Mouse (Mus musculus): ENCODE results near the gene Rnf128.
A peak's percentile ranks its signal among the peaks of the same experiment; 100 is the strongest.
"Not testable (repeated sequence)": the region's sequence is repeated elsewhere in the genome, so short reads cannot be mapped to it uniquely, and the experiment has no call there.

The Rnf128 gene

DNA sequence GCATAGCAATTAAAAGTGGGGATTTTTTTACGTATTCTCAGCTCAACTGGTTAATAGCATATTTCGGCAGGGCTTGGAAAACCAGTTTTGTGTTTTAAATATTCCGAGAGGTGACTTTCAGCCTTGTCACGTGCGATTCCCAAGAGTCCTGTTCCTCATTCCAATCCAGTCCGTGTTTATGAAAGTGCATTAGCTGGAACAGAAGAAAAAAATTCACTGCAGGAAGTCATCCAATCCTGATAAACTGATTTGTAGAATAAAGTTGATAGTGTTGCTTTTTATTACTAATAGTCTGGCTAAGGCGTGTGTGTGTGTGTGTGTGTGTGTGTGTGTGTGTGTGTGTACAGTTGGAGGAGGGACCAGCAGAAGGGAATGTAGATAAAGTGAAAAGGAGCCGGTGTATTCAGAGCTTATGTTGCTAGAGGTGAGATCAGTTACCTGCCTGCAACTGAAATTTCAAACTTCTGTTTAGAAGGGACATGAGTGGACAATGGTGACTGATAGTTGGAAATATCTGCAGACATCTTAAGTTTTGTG is at the start of gene Rnf128:
Gene Rnf128 (plus strand): TSS at position 392 of the 537 bp plus-strand sequence.
- no peak for DNase-seq (ENCODE audit: low spot score in 2 of 2)

DNA sequence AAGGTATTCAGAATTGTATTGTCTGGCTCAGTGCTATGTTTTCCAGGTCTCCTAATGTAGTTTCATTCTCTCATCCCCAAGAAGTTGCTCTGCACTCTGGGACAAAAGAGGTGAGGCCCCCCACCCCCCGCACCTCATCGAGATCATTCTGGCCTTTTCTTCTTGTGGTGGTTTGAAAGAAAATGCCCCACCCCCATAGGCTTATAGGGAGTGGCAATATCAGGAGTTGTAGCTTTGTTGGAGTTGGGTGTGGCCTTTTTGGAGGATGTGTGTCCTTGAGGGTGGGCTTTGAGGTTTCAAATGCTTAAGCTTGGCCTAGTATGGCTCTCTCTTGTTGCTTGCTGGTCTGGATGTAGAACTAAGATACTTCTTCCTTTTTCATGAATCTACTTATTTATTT is 47.0 kb upstream of the Rnf128 start:
- DNase-seq (ENCODE audit: low spot score in 2 of 2), result no peak

DNA sequence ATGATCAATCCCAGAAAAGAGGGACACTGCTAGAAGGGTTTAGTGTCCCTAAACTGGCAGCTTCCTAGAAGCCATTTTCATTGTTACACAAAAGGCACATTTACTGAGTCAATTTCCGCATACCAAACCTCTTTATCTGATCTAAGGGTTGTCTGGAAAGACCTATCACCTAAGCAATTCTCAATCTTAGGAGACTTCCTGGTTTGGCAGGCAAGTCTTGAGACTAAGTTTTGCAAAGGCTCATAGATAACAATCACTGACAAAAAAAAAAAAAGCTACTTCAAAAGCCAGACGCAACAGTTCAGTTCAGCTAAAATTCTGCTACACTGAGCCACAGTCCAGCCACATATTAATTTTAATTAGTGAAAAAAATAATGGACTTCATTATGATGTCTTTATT is 43.9 kb upstream of the Rnf128 start:
- no peak for DNase-seq (ENCODE audit: low spot score in 2 of 2)

DNA sequence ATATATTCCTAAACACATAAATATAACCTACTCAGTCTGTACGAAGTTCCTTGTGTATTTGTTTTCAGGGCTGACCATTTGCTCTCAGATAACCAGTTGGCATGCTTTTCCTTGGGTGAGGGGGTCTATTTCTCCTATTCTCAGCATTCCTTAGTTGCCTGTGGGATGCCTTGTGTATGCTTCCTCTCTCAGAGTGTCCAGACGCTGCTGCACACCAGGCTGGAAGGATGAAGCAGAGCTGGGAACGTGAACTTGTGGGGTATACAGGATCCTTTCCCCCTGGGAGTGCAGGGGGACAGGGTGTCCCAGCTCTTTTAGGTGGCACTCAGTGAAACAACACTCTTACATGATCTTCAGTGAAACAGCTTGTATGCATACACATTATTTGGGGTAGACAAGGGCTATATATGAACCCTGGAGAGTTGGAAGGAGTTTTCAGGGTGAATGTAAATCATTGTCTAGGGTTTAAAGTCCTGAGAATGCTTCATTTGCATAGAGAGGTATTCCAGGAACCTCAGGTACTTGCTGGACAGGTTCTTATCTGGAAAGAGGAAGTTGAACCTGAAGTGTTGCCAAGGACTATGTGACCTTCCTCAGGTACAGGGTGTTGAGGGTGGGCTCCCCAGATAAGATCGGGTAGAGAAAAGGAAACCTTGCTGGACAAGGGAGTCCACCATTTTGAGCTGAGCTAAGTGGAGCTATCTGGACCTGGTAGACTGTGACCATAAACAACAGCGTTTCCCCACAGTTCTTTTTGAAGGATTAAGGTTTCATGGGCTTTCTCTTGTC is 38.6 kb upstream of the Rnf128 start:
- DNase-seq (ENCODE audit: low spot score in 2 of 2), result no peak

DNA sequence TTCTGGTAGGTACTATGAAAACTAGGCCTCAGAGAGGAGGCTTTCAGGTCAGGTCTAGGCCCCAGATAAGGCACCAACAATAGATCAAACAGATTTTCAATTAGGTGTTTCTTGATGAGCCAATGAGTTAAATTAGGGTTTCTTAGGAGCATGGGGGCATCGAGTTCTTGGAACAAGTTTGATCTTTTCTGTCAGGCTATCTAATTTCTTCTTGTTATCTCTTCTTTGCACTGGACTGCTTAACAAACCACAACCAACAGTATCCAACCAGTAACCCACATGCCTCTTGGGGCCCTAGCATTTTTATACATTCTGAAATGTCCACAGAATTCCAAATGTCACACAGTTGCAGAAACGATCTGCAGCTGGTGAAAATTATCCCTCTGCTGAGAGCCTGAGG is 37.4 kb upstream of the Rnf128 start:
- no peak for DNase-seq (ENCODE audit: low spot score in 2 of 2)

DNA sequence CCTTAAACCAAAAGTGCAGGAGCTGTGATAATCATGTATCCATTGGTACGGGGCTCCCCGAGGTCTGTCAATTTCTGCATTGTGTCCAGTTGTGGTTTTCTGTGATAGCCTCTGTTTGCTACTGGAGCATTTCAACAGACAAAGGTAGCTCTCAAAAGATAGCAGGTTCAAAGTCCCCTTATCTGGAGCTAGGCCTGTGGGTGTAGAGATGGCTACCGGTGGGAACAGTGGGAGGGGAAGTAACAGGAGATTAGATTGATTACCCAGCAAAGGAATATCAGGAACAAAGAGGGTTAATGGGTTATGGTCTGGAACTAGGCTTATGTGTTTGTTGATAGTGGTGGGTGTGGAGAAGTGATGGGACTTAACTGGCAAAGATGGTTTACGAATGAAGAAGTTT is 36.1 kb upstream of the Rnf128 start:
- no peak for DNase-seq (ENCODE audit: low spot score in 2 of 2)

DNA sequence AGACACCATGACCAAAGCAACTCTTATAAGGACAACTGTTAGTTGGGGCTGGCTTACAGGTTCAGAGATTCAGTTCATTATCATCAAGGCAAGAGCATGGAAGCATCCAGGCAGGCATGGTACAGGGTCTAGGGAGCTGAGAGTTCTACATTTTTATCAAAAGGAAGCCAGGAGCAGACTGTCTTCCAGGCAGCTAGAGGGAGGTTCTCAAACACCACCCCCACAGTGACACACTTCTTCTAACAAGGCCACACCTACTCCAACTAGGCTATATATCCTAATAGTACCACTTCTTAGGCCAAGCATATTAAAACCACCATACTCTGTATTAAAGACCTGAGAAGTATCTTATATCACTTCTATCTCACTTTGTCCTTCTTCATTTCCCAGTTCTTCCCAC is 33.4 kb upstream of the Rnf128 start:
- no peak for DNase-seq (ENCODE audit: low spot score in 2 of 2)

DNA sequence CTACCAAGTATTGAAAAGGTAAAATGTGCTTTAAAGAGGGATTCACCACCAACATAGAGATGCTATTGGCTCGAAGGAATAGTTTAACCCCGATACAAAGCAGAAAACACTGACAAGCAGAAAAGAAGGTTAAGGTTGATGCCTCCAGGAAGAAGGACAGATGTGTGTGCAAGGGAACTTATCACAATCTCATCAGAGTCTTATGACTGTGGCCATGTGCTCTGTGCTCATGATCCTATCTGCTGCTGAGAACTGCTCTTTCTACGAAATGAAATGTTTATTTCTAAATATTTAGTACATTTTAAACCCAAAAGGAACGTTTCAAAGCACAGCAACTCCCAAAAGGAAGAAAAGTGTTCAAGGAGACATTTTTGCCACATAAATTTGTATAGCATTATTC is 30.8 kb upstream of the Rnf128 start:
- no peak for DNase-seq (ENCODE audit: low spot score in 2 of 2)

DNA sequence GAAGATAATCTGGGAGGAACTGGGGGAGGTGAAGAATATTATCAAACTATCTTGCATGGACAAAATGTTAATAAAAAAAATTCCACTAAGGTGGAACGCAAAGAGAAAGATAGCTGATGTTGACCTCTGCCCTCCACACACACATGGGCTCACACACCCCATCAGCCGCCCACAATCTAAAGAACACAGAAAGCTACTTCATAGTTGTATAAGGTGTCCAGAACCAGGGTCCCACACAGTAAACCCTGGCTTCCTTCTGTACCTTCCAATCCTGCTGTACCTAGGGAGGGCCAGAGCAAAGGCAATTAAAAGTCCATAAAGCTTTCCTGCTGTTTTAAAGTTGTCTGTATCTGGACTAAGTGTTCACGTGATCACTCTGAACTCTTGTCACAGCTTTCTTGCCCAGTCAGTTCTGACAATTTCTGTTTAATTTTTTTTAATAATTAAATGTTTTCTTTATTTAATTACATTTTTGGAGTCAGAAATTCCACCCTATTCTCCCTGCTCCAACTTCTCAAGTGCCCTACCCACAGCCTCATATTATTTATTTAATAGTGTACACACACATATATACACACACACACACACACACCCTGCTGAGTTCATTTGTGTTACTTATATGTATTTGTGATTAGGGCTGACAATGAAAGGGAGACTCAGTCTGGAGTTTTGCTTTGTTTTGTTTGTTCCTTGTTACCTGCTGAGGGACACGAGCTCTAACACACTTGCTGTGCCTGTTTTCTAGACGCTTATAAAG is 25.3 kb upstream of the Rnf128 start:
- DNase-seq (ENCODE audit: low spot score in 2 of 2), result no peak

DNA sequence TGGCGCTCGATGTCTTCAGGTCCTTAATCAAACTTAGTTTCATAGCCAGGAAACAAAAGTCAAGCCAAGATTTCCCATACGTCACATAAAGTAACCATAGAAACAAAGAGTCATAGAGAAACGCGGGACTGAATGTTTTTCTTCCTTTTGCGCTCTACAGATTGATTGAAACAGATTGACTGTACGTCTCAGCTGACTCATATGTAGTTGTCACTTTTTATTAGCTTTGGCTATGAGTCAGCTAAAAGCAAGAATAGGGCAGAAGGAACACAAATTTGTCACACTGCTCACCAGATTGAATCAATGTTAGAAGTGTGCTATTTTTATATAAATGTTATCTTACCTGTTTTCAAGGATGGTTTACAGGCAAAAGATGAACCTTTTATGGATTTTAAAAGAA is 19.4 kb upstream of the Rnf128 start:
- no peak for DNase-seq (ENCODE audit: low spot score in 2 of 2)

DNA sequence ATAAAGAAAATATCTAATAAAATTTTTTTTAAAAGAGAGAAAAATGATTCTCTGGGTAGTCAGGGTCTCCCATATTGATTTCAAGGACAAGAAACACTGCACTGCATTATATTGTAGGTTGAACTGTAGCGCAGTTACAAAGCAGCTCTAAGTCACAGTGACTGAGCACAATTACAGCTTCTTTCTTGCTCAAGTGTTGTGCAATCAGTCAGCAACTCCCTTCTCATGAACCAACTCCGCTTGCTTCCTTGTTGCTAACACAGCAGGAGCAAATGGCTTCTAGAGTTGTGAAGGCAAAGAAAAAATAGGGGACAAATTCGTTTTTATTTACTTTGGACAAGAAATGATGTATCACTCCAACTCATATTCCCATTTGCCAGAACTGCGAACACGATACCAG is 12.7 kb upstream of the Rnf128 start:
- no peak for DNase-seq (ENCODE audit: low spot score in 2 of 2)

DNA sequence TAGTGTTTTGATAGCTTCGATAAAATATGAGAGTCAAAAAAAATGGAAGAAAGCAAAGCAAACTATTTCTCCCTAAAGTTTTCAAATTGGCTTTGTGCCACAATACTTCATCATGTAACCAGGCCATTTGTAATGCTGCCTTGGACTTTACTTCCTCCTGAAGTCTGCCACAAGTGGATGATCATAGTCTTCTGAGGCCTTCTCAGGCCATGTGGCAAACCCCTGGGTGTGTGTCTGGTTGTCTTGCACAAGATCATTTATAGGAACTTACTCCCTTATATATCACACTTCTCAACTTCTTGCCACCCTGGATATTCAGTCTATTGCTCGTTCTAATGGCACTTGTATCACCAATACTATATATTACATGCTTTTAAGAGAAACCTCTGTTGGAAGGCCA is 11.0 kb upstream of the Rnf128 start:
- no peak for DNase-seq (ENCODE audit: low spot score in 2 of 2)

DNA sequence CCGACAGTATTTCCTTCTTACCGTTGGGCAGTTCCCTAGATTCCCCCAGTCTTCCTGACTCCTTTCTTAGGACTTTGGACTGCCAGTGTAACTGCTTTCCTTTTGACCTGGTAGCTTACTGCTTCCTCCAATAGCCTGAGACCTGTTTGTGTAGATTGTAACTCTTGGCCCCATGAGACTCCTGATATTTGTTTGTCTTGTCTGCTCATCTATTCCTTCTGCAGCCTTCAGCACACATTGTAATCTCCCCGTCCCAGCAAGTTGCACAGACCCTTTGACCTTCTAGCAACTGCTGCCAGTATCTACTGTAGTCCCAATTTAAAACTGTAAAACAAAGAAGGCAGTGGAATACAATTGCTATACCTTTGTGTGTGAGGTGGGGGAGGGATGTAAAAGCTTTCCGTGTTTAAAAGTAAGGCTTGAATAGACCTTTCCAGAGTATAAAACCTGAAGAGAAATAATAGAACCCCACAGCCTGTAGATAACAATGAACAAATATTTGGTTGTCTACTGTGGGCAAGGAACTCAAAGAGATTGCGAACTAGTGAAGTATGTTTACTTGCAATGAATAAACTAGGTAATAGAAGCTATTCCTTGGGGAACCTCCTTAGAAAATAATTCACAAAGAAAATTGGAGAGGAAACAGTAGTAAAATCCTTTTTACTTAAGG is 726 bp upstream of the Rnf128 start:
- DNase-seq (ENCODE audit: low spot score in 2 of 2), result no peak

DNA sequence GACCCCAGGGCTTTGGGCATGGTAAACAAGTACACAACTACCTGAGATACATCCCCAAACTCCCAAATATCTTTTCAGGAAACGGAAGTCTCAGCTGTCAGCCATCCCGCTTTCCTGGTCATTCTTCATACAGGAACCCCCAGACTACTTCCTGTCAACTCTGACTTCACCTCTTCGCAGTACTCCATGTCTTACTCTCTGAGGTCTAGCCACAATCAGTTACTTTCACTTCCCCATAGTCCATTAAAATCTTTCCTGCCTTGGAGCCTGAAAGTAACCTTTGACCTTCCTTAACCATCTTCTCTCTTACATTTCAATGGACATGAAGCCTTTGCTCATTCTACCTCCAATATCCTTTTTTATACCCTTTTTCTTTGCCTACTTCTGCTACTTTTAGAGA is 6.9 kb downstream of the Rnf128 start:
- no peak for DNase-seq (ENCODE audit: low spot score in 2 of 2)

DNA sequence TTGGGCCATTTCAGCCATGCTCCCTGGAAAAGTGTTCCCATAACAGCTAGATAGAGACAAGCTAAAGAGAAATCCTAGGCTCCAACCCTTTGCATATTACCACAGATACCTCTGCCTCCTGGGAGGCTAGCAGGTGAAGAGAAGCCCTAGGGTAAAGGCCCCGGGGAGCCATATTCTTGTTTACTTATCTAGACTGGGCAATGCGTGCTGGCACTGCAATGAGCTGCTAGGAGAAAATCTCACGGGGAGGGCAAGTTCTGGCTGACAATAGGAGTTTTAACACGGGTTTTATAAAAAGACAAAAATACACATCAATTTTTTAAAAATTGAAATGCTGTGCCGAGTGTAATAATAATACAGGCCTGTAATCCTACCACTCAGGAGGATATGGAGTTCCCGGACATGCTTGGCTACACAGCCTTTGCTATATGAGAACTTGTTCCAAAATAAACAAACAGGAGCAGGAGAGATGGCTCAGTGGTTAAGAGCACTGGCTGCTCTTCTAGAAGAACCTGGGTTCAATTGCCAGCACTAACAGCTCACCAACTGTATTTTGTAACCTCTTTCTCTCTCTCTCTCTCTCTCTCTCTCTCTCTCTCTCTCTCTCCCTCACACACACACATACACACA is 15.6 kb downstream of the Rnf128 start:
- DNase-seq (ENCODE audit: low spot score in 2 of 2), result no peak

DNA sequence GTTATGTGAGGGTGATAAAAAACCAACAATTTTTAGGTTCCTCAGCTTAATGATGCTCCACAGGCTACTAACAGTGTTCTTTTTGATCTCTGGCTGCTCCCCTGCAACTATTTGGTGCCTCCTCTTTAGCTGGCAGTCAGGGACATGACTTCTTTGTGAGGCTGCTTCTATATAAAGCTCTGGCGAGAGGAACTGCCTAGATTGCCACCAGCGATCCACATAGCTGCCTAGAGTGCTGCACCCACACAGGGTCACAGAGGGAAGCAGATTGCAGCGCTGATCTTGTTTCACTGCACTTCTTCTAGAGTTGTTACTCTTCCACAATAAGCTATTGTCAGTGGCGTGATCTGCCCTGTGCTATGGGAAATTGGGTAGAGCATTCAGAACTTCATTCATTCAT is 20.5 kb downstream of the Rnf128 start:
- no peak for DNase-seq (ENCODE audit: low spot score in 2 of 2)

DNA sequence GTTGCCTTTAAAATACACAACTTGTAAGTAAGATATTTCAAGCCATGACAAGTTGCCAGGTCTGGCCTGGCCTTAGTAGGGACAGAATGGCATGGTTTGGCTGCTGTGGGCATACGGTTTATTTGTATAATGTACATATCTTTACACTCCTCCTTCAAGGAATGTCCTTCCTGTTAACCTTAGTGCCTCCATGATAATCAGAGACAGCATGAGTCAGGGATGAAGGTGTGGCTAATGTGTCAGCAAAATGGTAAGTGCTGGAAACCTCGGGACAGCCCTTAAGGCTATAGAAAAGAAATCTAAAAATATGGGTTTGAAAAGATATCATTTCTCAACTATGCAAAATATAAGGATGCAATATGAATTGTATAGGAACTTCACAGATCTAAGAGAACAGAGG is 23.6 kb downstream of the Rnf128 start:
- DNase-seq (ENCODE audit: low spot score in 2 of 2), result not testable (repeated sequence)

DNA sequence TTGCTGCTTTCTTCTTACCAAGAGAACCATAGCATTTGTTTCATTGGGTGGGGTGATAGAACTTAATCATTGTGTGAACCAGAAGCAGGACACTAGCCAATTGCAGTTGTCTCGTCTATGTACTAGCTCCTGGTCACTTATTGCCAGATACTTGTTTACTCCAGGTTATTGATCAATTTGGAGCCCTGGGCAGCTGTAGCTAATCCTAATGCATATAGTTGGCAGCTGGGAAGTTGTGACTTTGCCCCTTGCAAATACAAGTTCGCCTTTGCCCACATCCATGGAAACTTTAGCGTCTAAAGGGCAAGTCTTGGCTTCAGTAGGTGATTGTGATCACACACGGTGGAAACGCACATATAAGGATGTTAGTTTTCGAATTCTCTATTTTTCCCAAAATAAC is 33.3 kb downstream of the Rnf128 start:
- DNase-seq (ENCODE audit: low spot score in 2 of 2), result no peak

DNA sequence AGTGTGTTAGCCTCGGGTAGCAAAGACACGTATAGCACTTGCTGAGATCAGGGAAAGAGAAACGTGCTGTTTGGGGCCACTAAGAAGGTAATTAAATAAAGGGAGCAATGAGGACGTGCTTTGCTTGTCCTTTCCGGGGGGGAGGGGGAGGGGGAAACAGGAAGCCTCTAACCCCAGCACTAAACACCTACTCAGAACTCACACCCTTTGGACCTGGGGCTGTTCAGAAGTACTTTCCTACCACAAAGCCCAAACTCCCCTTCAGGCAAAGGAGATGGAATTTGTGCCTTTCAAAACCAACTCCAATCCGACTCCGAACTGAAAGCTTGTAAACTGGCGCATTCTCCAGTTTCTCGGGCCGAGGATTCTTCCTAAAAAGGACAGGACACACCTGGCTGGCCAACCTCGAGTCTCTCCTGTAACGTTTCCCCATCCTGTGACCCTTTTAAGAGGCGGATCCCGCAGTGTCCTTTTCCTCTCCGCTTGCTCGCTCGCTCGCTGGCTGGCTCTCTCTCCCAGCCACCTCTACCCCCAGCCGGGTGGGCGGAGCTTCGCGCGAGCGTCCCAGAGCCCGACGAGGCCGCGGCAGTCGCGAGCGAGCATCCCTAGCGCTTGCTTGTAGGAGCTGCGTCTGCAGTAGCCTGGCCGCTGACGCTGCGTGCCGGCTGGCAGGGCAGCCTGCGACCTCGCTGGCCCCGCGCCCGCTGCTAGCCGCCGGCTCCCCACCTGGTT is 47.1 kb downstream of the Rnf128 start:
- DNase-seq (ENCODE audit: low spot score in 2 of 2), result peak; percentile 50 to 62

DNA sequence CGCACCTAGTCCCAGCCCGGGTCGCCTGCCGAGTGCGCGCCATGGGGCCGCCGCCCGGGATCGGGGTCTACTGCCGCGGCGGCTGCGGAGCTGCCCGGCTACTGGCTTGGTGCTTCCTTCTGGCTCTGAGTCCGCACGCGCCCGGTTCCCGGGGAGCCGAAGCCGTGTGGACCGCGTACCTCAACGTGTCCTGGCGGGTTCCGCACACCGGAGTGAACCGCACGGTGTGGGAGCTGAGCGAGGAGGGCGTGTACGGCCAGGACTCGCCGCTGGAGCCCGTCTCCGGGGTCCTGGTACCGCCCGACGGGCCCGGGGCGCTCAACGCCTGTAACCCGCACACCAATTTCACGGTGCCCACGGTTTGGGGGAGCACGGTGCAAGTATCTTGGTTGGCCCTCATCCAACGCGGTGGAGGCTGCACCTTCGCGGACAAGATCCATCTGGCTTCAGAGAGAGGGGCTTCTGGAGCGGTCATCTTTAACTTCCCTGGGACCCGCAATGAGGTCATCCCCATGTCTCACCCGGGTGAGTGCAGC is 47.7 kb downstream of the Rnf128 start:
- no peak for DNase-seq (ENCODE audit: low spot score in 2 of 2)

DNA sequence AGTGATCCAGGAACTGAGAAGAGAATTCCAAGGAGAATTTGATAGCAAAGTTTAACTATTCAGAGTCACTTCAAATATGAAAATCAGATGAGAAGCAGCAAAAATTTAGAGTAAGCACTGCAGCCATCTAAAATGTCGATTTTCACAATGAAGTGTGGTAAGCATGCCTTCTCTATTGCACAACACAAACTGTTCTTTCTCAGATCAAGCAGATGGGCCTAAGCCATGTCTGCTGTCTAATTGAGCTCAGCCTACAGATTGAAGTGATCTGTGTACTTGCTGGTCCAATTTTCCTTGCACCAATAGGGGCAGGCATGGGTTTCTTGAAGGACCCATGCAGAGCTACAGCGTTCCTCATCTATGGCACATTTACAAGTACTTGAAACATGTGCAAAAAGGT is 51.6 kb downstream of the Rnf128 start:
- DNase-seq (ENCODE audit: low spot score in 2 of 2), result no peak

Measured in urinary bladder, adult 18-20 months (tissue).